Mouse (Mus musculus): ENCODE data around the gene Gm44503.

GRCm38 (mm10) chr9:72944286-72944685 lies 14.4 kb upstream of the Gm44503 start:
- TF ChIP-seq CTCF (IDR thresholded peaks at IDR 0.05; ENCODE audit: low read depth) (no peak), EP300 (IDR thresholded peaks at IDR 0.05; ENCODE audit: low read depth) (no peak)
